Mouse (Mus musculus): ENCODE data around the gene Itpripl2.

DNA sequence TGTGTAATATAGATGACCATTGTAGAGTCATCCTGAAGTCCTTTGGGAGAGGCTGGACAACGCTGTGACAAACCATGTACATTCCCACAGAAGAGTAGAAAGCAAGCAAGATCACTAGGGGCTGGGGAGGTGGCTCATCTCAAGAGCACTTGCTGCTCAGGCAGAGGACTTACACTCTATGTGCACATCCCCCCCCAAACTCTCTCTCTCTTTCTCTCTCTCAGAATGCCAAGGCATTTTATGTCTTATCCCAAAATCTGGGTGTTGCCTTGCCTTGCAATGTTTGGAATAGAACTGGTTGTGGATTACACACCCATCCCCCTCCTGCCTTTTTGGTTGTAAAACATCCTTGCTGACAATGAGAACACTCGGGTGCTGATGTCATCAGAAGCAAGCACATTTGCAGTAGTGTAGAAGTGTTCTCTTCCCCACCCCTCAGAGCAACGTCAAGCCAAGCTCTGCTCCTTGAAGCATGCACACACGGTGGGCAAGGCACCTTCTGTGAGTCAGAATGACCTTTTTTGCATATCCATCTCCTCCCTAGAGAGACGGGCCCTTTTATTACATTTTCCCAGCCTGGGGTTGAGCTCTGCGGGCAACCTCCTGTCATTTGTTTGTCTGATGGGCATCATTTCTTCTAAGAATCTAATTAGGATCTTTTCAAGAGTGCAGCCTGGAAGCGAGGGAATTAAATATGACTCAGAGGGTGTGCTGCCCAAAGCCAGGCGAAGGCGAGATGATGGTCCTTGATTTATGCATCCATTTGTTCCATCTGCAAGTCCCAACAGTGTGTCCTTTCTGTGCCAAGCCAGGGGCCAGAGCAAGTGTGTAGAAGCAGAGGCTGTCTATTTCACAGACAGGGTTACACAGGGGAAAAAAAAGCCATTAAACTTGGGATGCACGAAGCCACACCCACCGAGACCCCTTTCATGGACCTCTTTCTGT lies 28.7 kb downstream of the Itpripl2 start:
- TF ChIP-seq CTCF (IDR thresholded peaks at IDR 0.05) (no peak), POLR2A (IDR thresholded peaks at IDR 0.05; ENCODE audit: insufficient read depth, low read depth, low read length) (no peak), EP300 (IDR thresholded peaks at IDR 0.05; ENCODE audit: insufficient read depth, low read depth, low read length) (no peak)
